In genomic region chrX:51948071-51948470, GRCm38 (mm10) we compare ENCODE assay signal across 15 mouse cellular contexts. TPM values are rescaled to one million over a fixed set of nuclear protein-coding genes. Genes with fewer than 3 reads are reported as not detected.
DNase-seq lines count a peak whose midpoint lies in the region; ATAC-seq lines count a peak whose summit lies in the region.
"Had no signal": no experiment of that assay in that cellular context is flagged by ENCODE, and none has a peak within 500 bp of the region (broad histone marks: within the 10 kb centered on the region; RNA-seq: fewer than 3 reads in every experiment).

No protein-coding gene starts in this region.

- intact Hi-C loops in heart, postnatal 36 days (cut with DNase I), result no loop called here

- ATAC-seq in embryonic facial prominence, embryonic 14.5 days (ENCODE audit: low read depth), result no peak
- ATAC-seq in frontal cortex, adult (ENCODE audit: low TSS enrichment), result no peak
- ATAC-seq: forebrain, embryonic 15.5 days; hindbrain, postnatal 0 days; Patski had no signal

- no peaks in the 10 kb centered on the region for H3K4me1 ChIP-seq in embryonic facial prominence, embryonic 14.5 days (ENCODE audit: control insufficient read depth, insufficient read depth, low read length)
- H3K4me1 ChIP-seq: forebrain, embryonic 15.5 days had no signal

- no peaks in the 10 kb centered on the region for H3K36me3 ChIP-seq in embryonic facial prominence, embryonic 14.5 days (ENCODE audit: control insufficient read depth, insufficient read depth, low read length)
- H3K36me3 ChIP-seq: forebrain, embryonic 15.5 days had no signal

- H3K4me3 ChIP-seq in embryonic facial prominence, embryonic 14.5 days (ENCODE audit: low read depth, low read length), result no peak overlapping the region
- H3K4me3 ChIP-seq: forebrain, embryonic 15.5 days had no signal

- H3K4me2 ChIP-seq in embryonic facial prominence, embryonic 14.5 days (ENCODE audit: low read depth, low read length), result no peak overlapping the region
- H3K4me2 ChIP-seq: forebrain, embryonic 15.5 days had no signal

- H3K27ac ChIP-seq in embryonic facial prominence, embryonic 14.5 days (replicated peaks; ENCODE audit: low read depth, low read length), result no peak overlapping the region
- H3K27ac ChIP-seq: forebrain, embryonic 15.5 days; hindbrain, postnatal 0 days had no signal

- no peak overlapping the region for H3K9ac ChIP-seq in embryonic facial prominence, embryonic 14.5 days (ENCODE audit: low read depth, low read length)
- H3K9ac ChIP-seq: forebrain, embryonic 15.5 days had no signal

- WGBS in embryonic facial prominence, embryonic 14.5 days, result 55% methylated on average over 3 of the region's 3 CpGs

- DNase-seq in ovary, adult 18-20 months (ENCODE audit: low spot score), result peak; percentile 24
- no peak for DNase-seq in ovary, postnatal 10 days (ENCODE audit: low spot score)
- DNase-seq in embryonic facial prominence, embryonic 14.5 days (ENCODE audit: low spot score), result peak; percentile 83
- peak; percentile 33 for DNase-seq in heart, postnatal 36 days
- DNase-seq in urinary bladder, postnatal 36 days (ENCODE audit: low spot score in 2 of 2), result peak; percentile 5 to 50
- DNase-seq in left cerebral cortex, adult 18-20 months (ENCODE audit: low spot score in 2 of 2), result no peak
- DNase-seq: cerebellum, adult 9-11 months; right cerebral cortex, postnatal 14 days; thymus, postnatal 25 days had no signal

- H3K9me3 ChIP-seq in embryonic facial prominence, embryonic 14.5 days (ENCODE audit: control insufficient read depth, low read length), result no peaks in the 10 kb centered on the region
- H3K9me3 ChIP-seq: forebrain, embryonic 15.5 days had no signal

- no peaks in the 10 kb centered on the region for H3K27me3 ChIP-seq in embryonic facial prominence, embryonic 14.5 days (replicated peaks; ENCODE audit: control insufficient read depth, insufficient read depth, low read length)
- H3K27me3 ChIP-seq: forebrain, embryonic 15.5 days had no signal

RNA-seq across cellular contexts. Expression of gene 1700080O16Rik, which starts 24.5 kb away (rescaled TPM):
- not detected in 2 replicates for polyA plus RNA-seq in embryonic facial prominence, embryonic 14.5 days (2014; fragmentation: Nextera tagmentation; extraction: Ambion mirVana)
- not detected for total RNA-seq in heart, postnatal 36 days (2021)
- not detected for total RNA-seq in left cerebral cortex, adult 18-20 months (2021)
- total RNA-seq: hindbrain, postnatal 0 days; left cerebral cortex, postnatal 14 days; midbrain, postnatal 0 days had no signal
- polyA plus RNA-seq: forebrain, embryonic 15.5 days; hindbrain, postnatal 0 days; midbrain, postnatal 0 days; Patski had no signal

Comparison
In these comparisons a context has a peak if more than half of its experiments do, and no peak if none do; other contexts are left out.
1. DNase-seq: peak in ovary, adult 18-20 months (single experiment), embryonic facial prominence, embryonic 14.5 days (single experiment), heart, postnatal 36 days (2 of 2) and urinary bladder, postnatal 36 days (2 of 2); none in ovary, postnatal 10 days (single experiment) and left cerebral cortex, adult 18-20 months (0 of 2).